Mouse (Mus musculus): ENCODE measurements around the gene Ppp1r32. TPM values are rescaled to one million over a fixed set of nuclear protein-coding genes. Genes with fewer than 3 reads are reported as not detected.

The Ppp1r32 gene
- polyA plus RNA-seq, 1 experiment from 2014 or later = not detected

- peak; percentile 72 for ATAC-seq (replicated peaks; ENCODE audit: insufficient number of reproducible peaks, insufficient read depth, low FRiP score, low read depth)
- Histone ChIP-seq H3K27ac (no peak overlapping the region), H3K27me3 (peaks cover 98% of the 10 kb centered on the region), H3K36me3 (no peaks in the 10 kb centered on the region), H3K9me3 (replicated peaks) (no peaks in the 10 kb centered on the region), H3K4me1 (replicated peaks) (peaks cover 19% of the 10 kb centered on the region), H3K9ac (no peak overlapping the region), H3K4me2 (peak overlapping the region; percentile 86), H3K4me3 (peak overlapping the region; percentile 50)
- WGBS = 1% methylated on average over 31 of the region's 34 CpGs
Observed at GRCm38 (mm10) chr19:10457484-10457800, 25.3 kb downstream of the Ppp1r32 start.

- no peaks in the 10 kb centered on the region for H3K36me3 ChIP-seq
- no peak within 1 kb of the TSS for H3K27ac ChIP-seq
- peaks cover 98% of the 10 kb centered on the region for H3K27me3 ChIP-seq
- H3K4me3 ChIP-seq = peak within 1 kb of the TSS; percentile 50
- under 1% methylated on average over 77 of the region's 96 CpGs for WGBS
- H3K4me1 ChIP-seq (replicated peaks) = peaks cover 19% of the 10 kb centered on the region
- no peaks in the 10 kb centered on the region for H3K9me3 ChIP-seq (replicated peaks)
- H3K9ac ChIP-seq = no peak within 1 kb of the TSS
- peak; percentile 32; the same call in 1 of the 2 replicates for ATAC-seq (replicated peaks; ENCODE audit: insufficient number of reproducible peaks, insufficient read depth, low FRiP score, low read depth)
- H3K4me2 ChIP-seq = peak within 1 kb of the TSS; percentile 86
Observed at GRCm38 (mm10) chr19:10456752-10457483, 25.8 kb downstream of the Ppp1r32 start, which contains the start of gene Lrrc10b. Gene Lrrc10b (minus strand): TSS chr19:10457473.

- Histone ChIP-seq H3K4me1 (replicated peaks) (peaks cover 19% of the 10 kb centered on the region), H3K4me3 (no peak overlapping the region), H3K27me3 (peaks cover 96% of the 10 kb centered on the region), H3K27ac (no peak overlapping the region), H3K9ac (no peak overlapping the region), H3K36me3 (no peaks in the 10 kb centered on the region), H3K9me3 (replicated peaks) (no peaks in the 10 kb centered on the region), H3K4me2 (no peak overlapping the region)
- WGBS = 66% methylated on average over 3 of the region's 3 CpGs
- no peak for ATAC-seq (replicated peaks; ENCODE audit: insufficient number of reproducible peaks, insufficient read depth, low FRiP score, low read depth)
Observed at GRCm38 (mm10) chr19:10455437-10455806, 27.3 kb downstream of the Ppp1r32 start.

- Histone ChIP-seq H3K27ac (no peak overlapping the region), H3K4me1 (replicated peaks) (peaks cover 19% of the 10 kb centered on the region), H3K4me2 (no peak overlapping the region), H3K9me3 (replicated peaks) (no peaks in the 10 kb centered on the region), H3K27me3 (peaks cover 95% of the 10 kb centered on the region), H3K9ac (no peak overlapping the region), H3K4me3 (no peak overlapping the region), H3K36me3 (no peaks in the 10 kb centered on the region)
- no peak for ATAC-seq (replicated peaks; ENCODE audit: insufficient number of reproducible peaks, insufficient read depth, low FRiP score, low read depth)
- 49% methylated on average over 4 of the region's 4 CpGs for WGBS
Observed at GRCm38 (mm10) chr19:10454718-10455436, 27.9 kb downstream of the Ppp1r32 start.

GRCm38 (mm10) chr19:10449708-10450107 lies 33.0 kb downstream of the Ppp1r32 start:
- H3K4me2 ChIP-seq = no peak overlapping the region
- H3K4me1 ChIP-seq (replicated peaks) = no peaks in the 10 kb centered on the region
- no peaks in the 10 kb centered on the region for H3K36me3 ChIP-seq
- H3K27ac ChIP-seq = no peak overlapping the region
- 4% methylated on average over 3 of the region's 3 CpGs for WGBS
- no peaks in the 10 kb centered on the region for H3K9me3 ChIP-seq (replicated peaks)
- H3K27me3 ChIP-seq = peaks cover 44% of the 10 kb centered on the region
- 0 out of 2 replicates have a peak, but pooled peaks have one; percentile 16 for ATAC-seq (replicated peaks; ENCODE audit: insufficient number of reproducible peaks, insufficient read depth, low FRiP score, low read depth)
- no peak overlapping the region for H3K9ac ChIP-seq
- no peak overlapping the region for H3K4me3 ChIP-seq

GRCm38 (mm10) chr19:10449190-10449589 lies 33.5 kb downstream of the Ppp1r32 start:
- H3K9ac ChIP-seq = no peak overlapping the region
- no peak for ATAC-seq (replicated peaks; ENCODE audit: insufficient number of reproducible peaks, insufficient read depth, low FRiP score, low read depth)
- WGBS = 52% methylated on average over 6 of the region's 6 CpGs
- no peaks in the 10 kb centered on the region for H3K9me3 ChIP-seq (replicated peaks)
- no peak overlapping the region for H3K27ac ChIP-seq
- no peak overlapping the region for H3K4me2 ChIP-seq
- no peaks in the 10 kb centered on the region for H3K36me3 ChIP-seq
- peaks cover 38% of the 10 kb centered on the region for H3K27me3 ChIP-seq
- no peaks in the 10 kb centered on the region for H3K4me1 ChIP-seq (replicated peaks)
- H3K4me3 ChIP-seq = no peak overlapping the region

GRCm38 (mm10) chr19:10448275-10448674 lies 34.5 kb downstream of the Ppp1r32 start:
- H3K27ac ChIP-seq = no peak overlapping the region
- H3K36me3 ChIP-seq = no peaks in the 10 kb centered on the region
- ATAC-seq (replicated peaks; ENCODE audit: insufficient number of reproducible peaks, insufficient read depth, low FRiP score, low read depth) = no peak
- H3K4me2 ChIP-seq = no peak overlapping the region
- WGBS = 93% methylated on average over 7 of the region's 7 CpGs
- no peaks in the 10 kb centered on the region for H3K4me1 ChIP-seq (replicated peaks)
- H3K9me3 ChIP-seq (replicated peaks) = no peaks in the 10 kb centered on the region
- no peak overlapping the region for H3K9ac ChIP-seq
- peaks cover 30% of the 10 kb centered on the region for H3K27me3 ChIP-seq
- H3K4me3 ChIP-seq = no peak overlapping the region

GRCm38 (mm10) chr19:10444685-10445369 lies 37.9 kb downstream of the Ppp1r32 start:
- no peak for ATAC-seq (replicated peaks; ENCODE audit: insufficient number of reproducible peaks, insufficient read depth, low FRiP score, low read depth)
- peaks cover 11% of the 10 kb centered on the region; the same call in 1 of the 2 replicates for H3K27me3 ChIP-seq
- 60% methylated on average over 15 of the region's 15 CpGs for WGBS

GRCm38 (mm10) chr19:10437521-10437920 lies 45.2 kb downstream of the Ppp1r32 start:
- no peaks in the 10 kb centered on the region for H3K36me3 ChIP-seq
- peaks cover 24% of the 10 kb centered on the region for H3K4me1 ChIP-seq (replicated peaks)
- 0 out of 2 replicates have a peak, but pooled peaks cover 8% of the 10 kb centered on the region for H3K27me3 ChIP-seq
- H3K9ac ChIP-seq = no peak overlapping the region
- H3K9me3 ChIP-seq (replicated peaks) = no peaks in the 10 kb centered on the region
- H3K4me2 ChIP-seq = no peak overlapping the region
- ATAC-seq (replicated peaks; ENCODE audit: insufficient number of reproducible peaks, insufficient read depth, low FRiP score, low read depth) = no peak
- 46% methylated on average over 1 of the region's 1 CpGs for WGBS
- H3K4me3 ChIP-seq = no peak overlapping the region
- no peak overlapping the region for H3K27ac ChIP-seq

More at GRCm38 (mm10) chr19:10444685-10445369, 37.9 kb downstream of the Ppp1r32 start:
- Histone ChIP-seq H3K4me3 (no peak overlapping the region), H3K4me2 (no peak overlapping the region), H3K4me1 (replicated peaks) (no peaks in the 10 kb centered on the region), H3K27ac (no peak overlapping the region), H3K36me3 (no peaks in the 10 kb centered on the region), H3K9me3 (replicated peaks) (no peaks in the 10 kb centered on the region), H3K9ac (no peak overlapping the region)

GRCm38 (mm10) chr19:10436726-10437125 lies 46.0 kb downstream of the Ppp1r32 start:
- 43% methylated on average over 1 of the region's 1 CpGs for WGBS
- Histone ChIP-seq H3K4me1 (replicated peaks) (peaks cover 25% of the 10 kb centered on the region), H3K9ac (no peak overlapping the region), H3K4me3 (no peak overlapping the region), H3K4me2 (no peak overlapping the region), H3K27ac (no peak overlapping the region), H3K9me3 (replicated peaks) (no peaks in the 10 kb centered on the region), H3K36me3 (no peaks in the 10 kb centered on the region), H3K27me3 (0 out of 2 replicates have a peak, but pooled peaks cover 3% of the 10 kb centered on the region)
- ATAC-seq (replicated peaks; ENCODE audit: insufficient number of reproducible peaks, insufficient read depth, low FRiP score, low read depth) = no peak

GRCm38 (mm10) chr19:10435908-10436307 lies 46.8 kb downstream of the Ppp1r32 start:
- H3K27me3 ChIP-seq = 0 out of 2 replicates have a peak, but pooled peaks cover 4% of the 10 kb centered on the region
- H3K9me3 ChIP-seq (replicated peaks) = no peaks in the 10 kb centered on the region
- WGBS = 23% methylated on average over 3 of the region's 3 CpGs
- no peak overlapping the region for H3K9ac ChIP-seq
- no peak overlapping the region for H3K4me3 ChIP-seq
- H3K27ac ChIP-seq = no peak overlapping the region
- no peaks in the 10 kb centered on the region for H3K36me3 ChIP-seq
- no peak for ATAC-seq (replicated peaks; ENCODE audit: insufficient number of reproducible peaks, insufficient read depth, low FRiP score, low read depth)
- H3K4me1 ChIP-seq (replicated peaks) = peaks cover 28% of the 10 kb centered on the region
- H3K4me2 ChIP-seq = no peak overlapping the region
